Mouse (Mus musculus) forebrain, embryonic 13.5 days (tissue): Measurements from ENCODE around the gene Kxd1. TPM values are rescaled to one million over a fixed set of nuclear protein-coding genes. Genes with fewer than 3 reads are reported as not detected.

Source experiments
- ATAC-seq: fragments of 200-750 bp; cut with Nextera tagmentation; 2 replicates; pipeline ENCODE4 v1.8.0; 2017
- H3K27ac ChIP-seq: fragments of 300-500 bp; sonication (generic); 2 replicates; pipeline ENCODE4 v1.5.1; 2015; ENCODE audit warnings: inconsistent platforms, mild to moderate bottlenecking, moderate library complexity
- H3K27me3 ChIP-seq: fragments of 300-500 bp; sonication (generic); 2 replicates; pipeline ENCODE4 v1.6.1; 2015; ENCODE audit warnings: mild to moderate bottlenecking, inconsistent platforms
- H3K36me3 ChIP-seq: fragments of 300-500 bp; sonication (generic); 2 replicates; pipeline ENCODE4 v1.6.1; 2015; ENCODE audit warnings: mild to moderate bottlenecking, inconsistent platforms; ENCODE audit not compliant: poor library complexity, severe bottlenecking
- H3K4me1 ChIP-seq: fragments of 300-500 bp; sonication (generic); 2 replicates; pipeline ENCODE4 v1.6.1; 2015; ENCODE audit warnings: inconsistent platforms
- H3K4me2 ChIP-seq: fragments of 300-500 bp; sonication (generic); 2 replicates; pipeline ENCODE4 v1.6.1; 2015; ENCODE audit warnings: inconsistent platforms, mild to moderate bottlenecking, moderate library complexity
- H3K4me3 ChIP-seq: fragments of 300-500 bp; sonication (generic); 2 replicates; pipeline ENCODE4 v1.5.1; 2015; ENCODE audit warnings: mild to moderate bottlenecking, inconsistent platforms
- H3K9ac ChIP-seq: fragments of 300-500 bp; sonication (generic); 2 replicates; pipeline ENCODE4 v1.6.1; 2015; ENCODE audit warnings: mild to moderate bottlenecking, inconsistent platforms
- H3K9me3 ChIP-seq: fragments of 300-500 bp; sonication (generic); replicated peaks from 2 replicates; pipeline ENCODE4 v1.6.1; 2016; ENCODE audit warnings: inconsistent platforms
- WGBS: fragments of 180-500 bp; shearing (Covaris S2); methylation state at CpG from one replicate; pipeline ENCODE4 v1.1.7; 2015; 5-methylcytosine and 5-hydroxymethylcytosine counted together
- polyA plus RNA-seq: library from polyadenylated mRNA; unstranded; fragments of >200 nt; fragmentation: Nextera tagmentation; extraction: Ambion mirVana; gene quantifications from 2 replicates; pipeline ENCODE4 v1.2.1, GENCODE M21; 2015

The Kxd1 gene
- polyA plus RNA-seq, 1 experiment from 2014 or later: 53.6 TPM

- no peak overlapping the region for H3K27ac ChIP-seq
- H3K27me3 ChIP-seq: peaks cover 98% of the 10 kb centered on the region
- peak overlapping the region; percentile 37; the same call in 1 of the 2 replicates for H3K9ac ChIP-seq
- no peaks in the 10 kb centered on the region for H3K9me3 ChIP-seq
- peak overlapping the region; percentile 32 for H3K4me3 ChIP-seq
- no peak; the same call in 1 of the 2 replicates for ATAC-seq
- peak overlapping the region; percentile 72 for H3K4me2 ChIP-seq
- H3K36me3 ChIP-seq: no peaks in the 10 kb centered on the region
- peaks cover 48% of the 10 kb centered on the region for H3K4me1 ChIP-seq
- WGBS: 2% methylated on average over 49 of the region's 55 CpGs
Measured at GRCm38 (mm10) chr8:70487993-70488796, 39.6 kb downstream of the Kxd1 start.

GRCm38 (mm10) chr8:70486941-70487520, 40.7 kb downstream of the Kxd1 start, which contains the start of gene Tmem59l:
TSS of gene Tmem59l (minus strand) at chr8:70487358.
- Histone ChIP-seq H3K36me3 (no peaks in the 10 kb centered on the region), H3K9me3 (no peaks in the 10 kb centered on the region), H3K27me3 (peaks cover 95% of the 10 kb centered on the region), H3K27ac (no peak within 1 kb of the TSS), H3K9ac (peak within 1 kb of the TSS; percentile 75), H3K4me1 (peaks cover 38% of the 10 kb centered on the region), H3K4me3 (peak within 1 kb of the TSS; percentile 51), H3K4me2 (peak within 1 kb of the TSS; percentile 72)
- 3% methylated on average over 32 of the region's 33 CpGs for WGBS
- ATAC-seq: peak; percentile 73

GRCm38 (mm10) chr8:70486191-70486681, 41.5 kb downstream of the Kxd1 start:
- 47% methylated on average over 7 of the region's 7 CpGs for WGBS
- Histone ChIP-seq H3K9me3 (no peaks in the 10 kb centered on the region), H3K4me3 (peak overlapping the region; percentile 51), H3K27me3 (peaks cover 90% of the 10 kb centered on the region), H3K27ac (no peak overlapping the region), H3K36me3 (no peaks in the 10 kb centered on the region), H3K4me1 (peaks cover 35% of the 10 kb centered on the region), H3K9ac (peak overlapping the region; percentile 75; the same call in 1 of the 2 replicates), H3K4me2 (peak overlapping the region; percentile 72)
- ATAC-seq: no peak

- peaks cover 10% of the 10 kb centered on the region; the same call in 1 of the 2 replicates for H3K4me1 ChIP-seq
- H3K27ac ChIP-seq: no peak overlapping the region
- 58% methylated on average over 2 of the region's 2 CpGs for WGBS
- H3K9me3 ChIP-seq: no peaks in the 10 kb centered on the region
- H3K27me3 ChIP-seq: peaks cover 77% of the 10 kb centered on the region
- H3K9ac ChIP-seq: no peak overlapping the region
- ATAC-seq: no peak
- H3K36me3 ChIP-seq: no peaks in the 10 kb centered on the region
- H3K4me3 ChIP-seq: no peak overlapping the region
- no peak overlapping the region for H3K4me2 ChIP-seq
Measured at GRCm38 (mm10) chr8:70482943-70483342, 44.8 kb downstream of the Kxd1 start.

- Histone ChIP-seq H3K4me2 (no peak overlapping the region), H3K4me3 (no peak overlapping the region), H3K27ac (no peak overlapping the region), H3K9me3 (no peaks in the 10 kb centered on the region), H3K9ac (no peak overlapping the region), H3K4me1 (peaks cover 5% of the 10 kb centered on the region; the same call in 1 of the 2 replicates), H3K27me3 (peaks cover 75% of the 10 kb centered on the region), H3K36me3 (no peaks in the 10 kb centered on the region)
- ATAC-seq: no peak
- WGBS: 81% methylated on average over 3 of the region's 3 CpGs
Measured at GRCm38 (mm10) chr8:70481908-70482307, 45.8 kb downstream of the Kxd1 start.

GRCm38 (mm10) chr8:70477269-70477982, 50.3 kb downstream of the Kxd1 start:
- Histone ChIP-seq H3K36me3 (0 out of 2 replicates have a peak, but pooled peaks cover 3% of the 10 kb centered on the region), H3K27ac (no peak overlapping the region), H3K9me3 (no peaks in the 10 kb centered on the region), H3K27me3 (peaks cover 31% of the 10 kb centered on the region), H3K4me3 (peak overlapping the region; percentile 68), H3K4me1 (peaks cover 7% of the 10 kb centered on the region), H3K4me2 (peak overlapping the region; percentile 77), H3K9ac (no peak overlapping the region)
- ATAC-seq: peak; percentile 52
- 2% methylated on average over 21 of the region's 21 CpGs for WGBS

- peak; percentile 90 for ATAC-seq
- under 1% methylated on average over 53 of the region's 53 CpGs for WGBS
- Histone ChIP-seq H3K9ac (peak within 1 kb of the TSS; percentile 84), H3K36me3 (0 out of 2 replicates have a peak, but pooled peaks cover 3% of the 10 kb centered on the region), H3K4me3 (peak within 1 kb of the TSS; percentile 68), H3K9me3 (no peaks in the 10 kb centered on the region), H3K27ac (no peak within 1 kb of the TSS), H3K27me3 (peaks cover 27% of the 10 kb centered on the region), H3K4me2 (peak within 1 kb of the TSS; percentile 77), H3K4me1 (peaks cover 7% of the 10 kb centered on the region)
Measured at GRCm38 (mm10) chr8:70476333-70477268, 51.2 kb downstream of the Kxd1 start, which contains the start of gene Klhl26. TSS of gene Klhl26 (minus strand) at chr8:70476968.

- H3K4me1 ChIP-seq: peaks cover 7% of the 10 kb centered on the region
- H3K9ac ChIP-seq: no peak overlapping the region
- H3K4me3 ChIP-seq: no peak overlapping the region
- H3K9me3 ChIP-seq: no peaks in the 10 kb centered on the region
- H3K36me3 ChIP-seq: peaks cover 7% of the 10 kb centered on the region; the same call in 1 of the 2 replicates
- H3K27ac ChIP-seq: no peak overlapping the region
- no peak overlapping the region for H3K4me2 ChIP-seq
- H3K27me3 ChIP-seq: no peaks in the 10 kb centered on the region
- ATAC-seq: no peak
- 92% methylated on average over 7 of the region's 7 CpGs for WGBS
Measured at GRCm38 (mm10) chr8:70471856-70472255, 55.9 kb downstream of the Kxd1 start.

- 60% methylated on average over 2 of the region's 2 CpGs for WGBS
- H3K4me1 ChIP-seq: no peaks in the 10 kb centered on the region
- ATAC-seq: no peak
Measured at GRCm38 (mm10) chr8:70469938-70470337, 57.8 kb downstream of the Kxd1 start.

GRCm38 (mm10) chr8:70469295-70469916, 58.4 kb downstream of the Kxd1 start:
- no peaks in the 10 kb centered on the region for H3K9me3 ChIP-seq
- no peak overlapping the region for H3K4me3 ChIP-seq
- no peak for ATAC-seq
- H3K36me3 ChIP-seq: peaks cover 9% of the 10 kb centered on the region; the same call in 1 of the 2 replicates
- H3K27ac ChIP-seq: no peak overlapping the region
- H3K4me2 ChIP-seq: no peak overlapping the region
- 56% methylated on average over 10 of the region's 10 CpGs for WGBS
- H3K4me1 ChIP-seq: no peaks in the 10 kb centered on the region
- H3K9ac ChIP-seq: no peak overlapping the region
- no peaks in the 10 kb centered on the region for H3K27me3 ChIP-seq

More at GRCm38 (mm10) chr8:70469938-70470337, 57.8 kb downstream of the Kxd1 start:
- no peaks in the 10 kb centered on the region for H3K9me3 ChIP-seq
- peaks cover 9% of the 10 kb centered on the region; the same call in 1 of the 2 replicates for H3K36me3 ChIP-seq
- H3K4me3 ChIP-seq: no peak overlapping the region
- no peak overlapping the region for H3K9ac ChIP-seq
- no peaks in the 10 kb centered on the region for H3K27me3 ChIP-seq
- no peak overlapping the region for H3K4me2 ChIP-seq
- no peak overlapping the region for H3K27ac ChIP-seq
